Mouse (Mus musculus): ENCODE data around the gene Gsg1l.

Gsg1l gene

DNA sequence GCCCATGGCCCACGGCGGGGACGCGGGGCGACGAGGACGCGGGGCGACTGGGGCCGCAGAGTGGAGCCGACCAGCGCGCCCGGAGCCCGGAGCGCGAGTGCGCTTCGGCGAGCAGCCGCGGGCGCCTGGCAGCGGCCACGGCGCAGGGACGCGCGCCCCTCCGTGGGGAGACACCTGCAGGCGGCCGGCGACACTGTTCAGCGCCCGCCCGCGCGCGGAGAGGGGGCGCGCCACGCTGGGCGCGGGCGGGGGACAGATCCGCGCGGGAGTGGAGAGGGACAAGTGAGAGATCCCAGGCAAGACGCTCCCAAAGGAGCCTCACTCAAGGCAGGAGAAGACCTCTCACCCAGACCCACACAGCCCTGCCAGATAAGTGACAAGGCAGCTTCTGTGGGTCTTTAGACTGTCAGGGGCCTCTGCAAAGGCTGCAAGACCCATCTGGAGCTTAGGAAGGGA lies at the start of gene Gsg1l:
Gsg1l (minus strand) TSS at position 126 of the 456 bp plus-strand sequence.
- no peak for DNase-seq (ENCODE audit: low spot score in 2 of 2)

- DNase-seq (ENCODE audit: low spot score in 2 of 2): no peak
Observed at GRCm38 (mm10) chr7:126127673-126128072, 45.5 kb upstream of the Gsg1l start.

DNA sequence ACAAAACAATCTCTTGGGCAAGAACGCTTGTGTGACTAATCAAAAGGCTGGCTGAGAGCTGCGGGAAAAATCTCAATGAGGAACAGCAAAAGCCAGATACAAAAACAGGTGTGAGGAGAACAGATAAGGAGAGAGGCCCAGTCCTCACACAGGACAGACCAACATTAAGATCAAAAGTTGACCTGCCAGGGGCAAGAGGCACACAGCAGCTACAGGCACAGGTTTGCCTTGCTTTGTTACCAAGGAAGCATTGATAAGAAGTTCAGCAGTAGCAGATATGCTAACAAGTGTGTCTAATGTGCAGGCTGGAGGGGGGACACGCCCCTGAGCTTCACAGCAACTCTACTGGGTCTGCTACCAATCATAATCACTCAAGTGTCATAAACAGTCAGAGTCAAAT lies 44.3 kb upstream of the Gsg1l start:
- no peak for DNase-seq (ENCODE audit: low spot score in 2 of 2)

DNA sequence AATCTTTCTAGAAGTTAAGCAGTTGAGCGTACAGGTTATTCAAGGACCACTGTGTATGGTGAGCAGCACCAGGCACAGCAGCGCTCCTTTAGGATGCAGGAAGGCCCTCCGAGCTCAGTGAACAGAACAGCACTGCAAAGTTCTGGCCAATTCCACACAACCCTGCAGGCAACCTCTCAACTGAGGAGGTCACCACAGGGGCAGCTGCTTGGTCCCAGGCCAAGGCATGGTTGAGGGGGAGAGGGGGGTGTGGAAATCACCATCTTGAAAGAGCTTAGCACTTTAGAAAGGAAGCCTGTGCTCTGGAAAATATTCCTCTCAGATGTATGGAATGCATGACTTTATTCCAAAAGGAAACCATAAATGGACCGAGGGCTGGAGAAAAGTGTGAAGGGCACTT lies 39.3 kb upstream of the Gsg1l start:
- no peak for DNase-seq (ENCODE audit: low spot score in 2 of 2)

DNA sequence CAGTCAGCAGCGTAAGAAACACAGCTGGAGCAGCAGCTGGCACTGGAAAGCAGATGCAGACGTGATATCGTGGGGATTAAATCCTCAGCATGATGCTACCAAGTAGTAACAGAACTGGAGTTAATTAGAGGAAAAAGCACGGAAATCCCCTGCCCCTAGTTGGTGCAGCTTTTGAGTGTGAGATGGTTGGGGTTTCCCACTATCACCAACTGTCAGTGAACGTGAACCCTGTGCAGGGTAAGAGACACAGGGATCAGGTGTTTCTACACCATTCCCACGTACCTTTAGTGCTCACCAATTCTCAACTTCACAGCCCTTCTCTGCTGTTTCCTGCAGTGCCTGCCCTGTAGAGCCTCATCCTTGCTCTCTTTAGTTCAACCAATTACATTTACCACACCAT lies 37.6 kb upstream of the Gsg1l start:
- no peak for DNase-seq (ENCODE audit: low spot score in 2 of 2)

- no peak for DNase-seq (ENCODE audit: low spot score in 2 of 2)
Observed at GRCm38 (mm10) chr7:126113263-126113662, 31.1 kb upstream of the Gsg1l start.

DNA sequence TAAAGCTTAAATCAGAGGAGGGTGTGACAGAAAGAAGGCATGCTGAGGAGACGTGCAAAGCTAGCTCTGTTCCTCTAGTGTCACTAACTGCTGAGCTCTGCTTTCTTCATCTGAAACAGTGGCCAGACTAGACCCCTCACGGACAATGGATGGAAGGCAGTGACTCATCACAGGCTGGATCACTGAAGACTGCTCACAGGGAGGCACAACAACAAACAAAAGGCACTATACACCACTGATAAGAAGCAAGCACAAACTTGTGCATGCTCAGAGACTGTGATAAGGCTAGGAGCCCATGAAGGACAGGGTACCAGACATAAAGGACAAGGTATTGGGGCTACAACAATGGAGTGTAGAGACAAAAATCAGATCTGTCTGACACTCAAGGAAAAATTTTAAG lies 29.0 kb upstream of the Gsg1l start:
- DNase-seq (ENCODE audit: low spot score in 2 of 2): no peak

DNA sequence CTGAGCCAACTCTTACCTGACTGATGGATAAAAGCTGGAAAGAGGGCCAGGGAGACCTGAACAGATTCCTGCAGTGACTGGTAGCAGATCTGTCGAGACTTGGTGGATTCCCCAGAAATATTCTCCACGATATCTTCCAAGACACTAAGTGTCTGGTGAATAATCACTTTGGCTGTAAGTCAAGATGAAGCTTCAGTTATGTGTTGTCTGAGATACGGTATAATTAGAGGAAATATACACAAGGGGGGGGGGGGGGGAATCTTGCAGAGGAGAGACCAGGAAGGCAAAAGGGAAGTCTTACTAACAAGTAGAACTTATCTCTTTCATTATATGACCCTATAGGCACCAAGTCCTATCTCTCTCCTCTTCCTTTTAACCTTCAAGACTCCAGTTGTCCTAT lies 27.7 kb upstream of the Gsg1l start:
- no peak for DNase-seq (ENCODE audit: low spot score in 2 of 2)

GRCm38 (mm10) chr7:126100440-126100839 lies 18.2 kb upstream of the Gsg1l start:
- no peak for DNase-seq (ENCODE audit: low spot score in 2 of 2)

- no peak for DNase-seq (ENCODE audit: low spot score in 2 of 2)
Observed at GRCm38 (mm10) chr7:126099835-126100234, 17.6 kb upstream of the Gsg1l start.

DNA sequence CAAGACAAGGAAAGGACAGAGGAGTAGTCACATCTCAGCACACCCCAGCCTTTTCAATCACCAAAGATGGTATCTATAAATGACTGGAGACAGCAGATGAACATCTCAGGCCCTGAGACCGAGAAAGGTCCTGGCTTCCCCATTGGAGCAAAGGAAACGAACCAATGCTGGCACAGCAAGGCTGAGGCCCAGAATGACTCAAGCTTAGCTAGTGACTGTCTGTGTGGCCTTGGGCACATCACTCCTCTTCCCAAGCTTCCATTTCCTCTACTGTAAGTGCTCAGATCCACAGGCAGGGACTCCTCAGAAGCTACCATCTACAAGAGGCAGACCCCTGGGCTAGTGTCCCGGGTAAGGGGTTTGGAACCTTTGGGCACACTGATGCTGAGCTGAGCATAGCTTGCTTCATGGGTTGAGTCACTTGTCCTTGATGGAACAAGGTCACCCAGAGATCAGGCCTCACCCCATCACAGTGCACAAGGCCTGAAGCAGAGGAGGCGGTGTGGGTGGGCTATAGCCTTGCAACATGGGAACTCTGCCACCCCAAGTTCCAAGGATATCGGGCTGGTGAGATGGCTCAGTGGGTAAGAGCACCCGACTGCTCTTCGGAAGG lies 17.1 kb upstream of the Gsg1l start:
- DNase-seq (ENCODE audit: low spot score in 2 of 2): no peak

DNA sequence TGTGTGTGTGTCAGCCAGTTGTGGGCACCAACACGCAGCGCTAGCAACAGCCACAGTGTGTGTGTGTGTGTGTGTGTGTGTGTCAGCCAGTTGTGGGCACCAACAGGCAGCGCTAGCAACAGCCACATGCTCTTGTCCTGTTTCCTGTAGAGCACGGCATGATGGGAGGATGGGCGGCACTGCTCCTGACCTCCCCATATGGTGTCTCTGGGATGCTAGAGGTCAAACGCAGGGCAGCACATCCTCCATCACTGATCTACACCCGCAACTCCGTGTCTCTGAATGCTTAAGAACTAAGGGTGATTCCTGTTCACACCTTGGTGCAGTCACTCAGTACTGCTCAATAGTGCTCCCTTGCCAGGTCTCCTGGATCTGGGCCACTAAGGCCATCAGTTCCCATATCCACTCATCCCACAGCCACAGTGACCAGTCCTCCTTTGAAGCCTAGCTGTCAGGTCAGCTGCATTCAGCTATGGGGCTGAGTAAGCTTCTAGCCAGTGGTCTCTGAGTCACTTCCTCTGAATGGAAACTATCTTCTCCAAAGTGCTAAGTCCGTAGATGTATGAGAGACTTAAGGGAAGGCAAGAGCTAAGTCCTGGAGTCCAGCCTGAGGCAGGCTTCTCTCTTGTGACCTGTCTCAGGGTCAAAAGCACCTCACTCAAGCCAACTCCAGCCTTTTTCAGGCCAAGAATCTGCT lies 15.2 kb upstream of the Gsg1l start:
- DNase-seq (ENCODE audit: low spot score in 2 of 2): no peak

GRCm38 (mm10) chr7:126096596-126096995 lies 14.4 kb upstream of the Gsg1l start:
- DNase-seq (ENCODE audit: low spot score in 2 of 2): no peak

- no peak for DNase-seq (ENCODE audit: low spot score in 2 of 2)
Observed at GRCm38 (mm10) chr7:126094738-126095137, 12.5 kb upstream of the Gsg1l start.

GRCm38 (mm10) chr7:126093162-126093561 lies 11.0 kb upstream of the Gsg1l start:
- no peak for DNase-seq (ENCODE audit: low spot score in 2 of 2)

- DNase-seq (ENCODE audit: low spot score in 2 of 2): no peak
Observed at GRCm38 (mm10) chr7:126089782-126090181, 7.6 kb upstream of the Gsg1l start.

- no peak for DNase-seq (ENCODE audit: low spot score in 2 of 2)
Observed at GRCm38 (mm10) chr7:126088155-126088554, 5.9 kb upstream of the Gsg1l start.

GRCm38 (mm10) chr7:126087602-126088001 lies 5.4 kb upstream of the Gsg1l start:
- no peak for DNase-seq (ENCODE audit: low spot score in 2 of 2)

GRCm38 (mm10) chr7:126086321-126086741 lies 4.1 kb upstream of the Gsg1l start:
- DNase-seq (ENCODE audit: low spot score in 2 of 2): no peak

DNA sequence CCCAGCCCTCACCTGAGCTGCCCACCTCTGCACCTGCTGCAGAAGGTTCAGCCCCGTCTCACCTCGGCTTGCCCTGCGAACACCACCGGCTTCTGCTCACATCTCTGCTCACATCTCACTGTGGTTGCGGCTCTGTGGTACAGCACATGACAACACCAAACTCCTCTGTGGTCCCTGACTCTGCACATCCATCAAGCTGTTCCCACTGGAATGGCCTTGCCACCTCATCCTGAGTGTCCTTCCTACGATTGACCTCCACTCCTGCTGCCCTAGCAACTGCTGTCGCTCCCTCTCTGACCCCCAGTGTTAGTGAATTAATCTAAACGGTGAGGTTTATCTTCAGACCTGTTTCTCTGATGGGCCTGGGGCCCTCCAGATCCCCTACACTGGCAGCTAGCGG lies 2.9 kb upstream of the Gsg1l start:
- DNase-seq (ENCODE audit: low spot score in 2 of 2): no peak

DNA sequence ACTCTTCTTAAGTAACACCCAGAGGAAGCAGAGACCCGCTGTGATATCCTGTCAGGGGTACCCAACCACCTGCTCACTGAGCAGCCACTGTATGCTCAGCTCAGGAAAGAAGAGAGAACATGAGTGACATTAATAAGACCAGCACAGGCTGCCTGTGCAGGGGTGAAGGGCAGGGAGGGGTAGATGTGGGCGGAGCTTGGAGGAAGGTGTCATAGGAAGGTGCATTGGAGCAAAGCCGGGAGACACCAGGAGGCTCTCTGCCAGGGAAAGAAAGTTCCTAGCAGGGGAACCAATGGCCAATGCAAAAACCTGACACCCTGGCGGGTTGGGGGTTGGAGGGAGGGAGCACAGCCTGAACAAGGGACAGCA lies 1.8 kb upstream of the Gsg1l start:
- DNase-seq (ENCODE audit: low spot score in 2 of 2): no peak

GRCm38 (mm10) chr7:126083341-126083979 lies 1.2 kb upstream of the Gsg1l start:
- DNase-seq (ENCODE audit: low spot score in 2 of 2): no peak

- DNase-seq (ENCODE audit: low spot score in 2 of 2): no peak
Observed at GRCm38 (mm10) chr7:126081727-126082285, 405 bp downstream of the Gsg1l start.

Measured in urinary bladder, adult 18-20 months (tissue).